Mouse (Mus musculus): ENCODE measurements at regions not wholly inside any gene's neighbourhood (a gene's known extent, or its start where the extent isn't known, plus 50 kb on each side); places are given as distances from the start of the nearest gene placed in this dataset.

- no peak for DNase-seq (ENCODE audit: low spot score)
These were observed 81.4 kb downstream of the Lhx2 start for GRCm38 (mm10) chr2:38420498-38420897.

- DNase-seq (ENCODE audit: low spot score), result no peak
These were observed 83.3 kb downstream of the Lhx2 start for GRCm38 (mm10) chr2:38422406-38422805.

GRCm38 (mm10) chr2:38423886-38424277, 84.8 kb downstream of the Lhx2 start:
- DNase-seq (ENCODE audit: low spot score), result no peak

- DNase-seq (ENCODE audit: low spot score), result no peak
These were observed 85.3 kb downstream of the Lhx2 start for GRCm38 (mm10) chr2:38424278-38424931.

GRCm38 (mm10) chr2:38424976-38425375, 85.9 kb downstream of the Lhx2 start:
- DNase-seq (ENCODE audit: low spot score), result no peak

- DNase-seq (ENCODE audit: low spot score), result peak; percentile 68
These were observed 81.6 kb upstream of the Nek6 start for GRCm38 (mm10) chr2:38429752-38430378.

GRCm38 (mm10) chr2:38431546-38431945, 79.9 kb upstream of the Nek6 start:
- DNase-seq (ENCODE audit: low spot score), result no peak

GRCm38 (mm10) chr2:38433736-38434135, 77.7 kb upstream of the Nek6 start:
- DNase-seq (ENCODE audit: low spot score), result peak; percentile 24

GRCm38 (mm10) chr2:38436701-38437100, 74.7 kb upstream of the Nek6 start:
- no peak for DNase-seq (ENCODE audit: low spot score)

GRCm38 (mm10) chr2:38439191-38439590, 72.3 kb upstream of the Nek6 start:
- DNase-seq (ENCODE audit: low spot score), result no peak

- DNase-seq (ENCODE audit: low spot score), result no peak
These were observed 71.5 kb upstream of the Nek6 start for GRCm38 (mm10) chr2:38439973-38440372.

GRCm38 (mm10) chr2:38449092-38449491, 62.4 kb upstream of the Nek6 start:
- DNase-seq (ENCODE audit: low spot score), result no peak

GRCm38 (mm10) chr2:38456571-38456970, 54.9 kb upstream of the Nek6 start:
- DNase-seq (ENCODE audit: low spot score), result no peak

GRCm38 (mm10) chr2:38460367-38460766, 51.1 kb upstream of the Nek6 start:
- no peak for DNase-seq (ENCODE audit: low spot score)

GRCm38 (mm10) chr2:38460825-38461540, 50.5 kb upstream of the Nek6 start:
- DNase-seq (ENCODE audit: low spot score), result no peak

Measured in urinary bladder, postnatal 14 days (tissue).